Comparison of ENCODE assay signal across 13 mouse cellular contexts in genomic region chr12:48878244-48879031, GRCm38 (mm10).
DNase-seq lines count a peak whose midpoint lies in the region; ATAC-seq and TF ChIP-seq lines count a peak whose summit lies in the region.
"Had no signal": no experiment of that assay in that cellular context is flagged by ENCODE, and none has a peak within 500 bp of the region (broad histone marks: within the 10 kb centered on the region; RNA-seq: fewer than 3 reads in every experiment).

No protein-coding gene starts in this region.

- no peak overlapping the region for H3K4me2 ChIP-seq in midbrain, embryonic 13.5 days (replicated peaks)
- no peak overlapping the region for H3K4me2 ChIP-seq in embryonic facial prominence, embryonic 14.5 days (ENCODE audit: low read depth, low read length)
- H3K4me2 ChIP-seq in hindbrain, postnatal 0 days (ENCODE audit: low read depth, low read length) = no peak overlapping the region
- H3K4me2 ChIP-seq: liver, embryonic 13.5 days had no signal

- WGBS in midbrain, embryonic 13.5 days = 47% methylated on average over 8 of the region's 8 CpGs
- WGBS in midbrain, embryonic 10.5 days = 74% methylated on average over 8 of the region's 8 CpGs
- WGBS in embryonic facial prominence, embryonic 14.5 days = 41% methylated on average over 8 of the region's 8 CpGs
- WGBS in hindbrain, postnatal 0 days = 28% methylated on average over 8 of the region's 8 CpGs

- ATAC-seq in midbrain, embryonic 13.5 days = peak; percentile 58; the same call in 1 of the 2 replicates
- ATAC-seq in embryonic facial prominence, embryonic 14.5 days (ENCODE audit: low read depth) = peak; percentile 41; the same call in 1 of the 2 replicates
- peak; percentile 56 for ATAC-seq in hindbrain, postnatal 0 days
- no peak for ATAC-seq in frontal cortex, adult (ENCODE audit: low TSS enrichment)
- ATAC-seq: inflammation-experienced regulatory T-cells, adult 6 months had no signal

- TF ChIP-seq CTCF in hindbrain, postnatal 0 days (IDR thresholded peaks at IDR 0.05; ENCODE audit: low read depth) = no peak

- peaks cover 7% of the 10 kb centered on the region; the same call in 1 of the 2 replicates for H3K4me1 ChIP-seq in midbrain, embryonic 13.5 days (replicated peaks)
- no peaks in the 10 kb centered on the region for H3K4me1 ChIP-seq in midbrain, embryonic 10.5 days
- no peaks in the 10 kb centered on the region for H3K4me1 ChIP-seq in embryonic facial prominence, embryonic 14.5 days (ENCODE audit: control insufficient read depth, insufficient read depth, low read length)
- H3K4me1 ChIP-seq in hindbrain, postnatal 0 days (ENCODE audit: insufficient read depth, low read length) = no peaks in the 10 kb centered on the region
- H3K4me1 ChIP-seq: liver, embryonic 13.5 days had no signal

- H3K27ac ChIP-seq in midbrain, embryonic 13.5 days = peak overlapping the region; percentile 39; the same call in 1 of the 2 replicates
- H3K27ac ChIP-seq in midbrain, embryonic 10.5 days (replicated peaks) = no peak overlapping the region
- no peak overlapping the region for H3K27ac ChIP-seq in embryonic facial prominence, embryonic 14.5 days (replicated peaks; ENCODE audit: low read depth, low read length)
- H3K27ac ChIP-seq in hindbrain, postnatal 0 days = no peak overlapping the region
- H3K27ac ChIP-seq: layer of hippocampus, adult 2 months; liver, embryonic 13.5 days had no signal

- no peak for DNase-seq in midbrain, embryonic 10.5 days (ENCODE audit: low spot score)
- DNase-seq in embryonic facial prominence, embryonic 14.5 days (ENCODE audit: low spot score) = peak; percentile 20
- DNase-seq in hindbrain, postnatal 0 days (ENCODE audit: low spot score) = peak; percentile 34
- DNase-seq in urinary bladder, postnatal 36 days (ENCODE audit: low spot score in 2 of 2) = no peak
- no peak for DNase-seq in spleen, postnatal 36 days (ENCODE audit: low spot score in 2 of 2)
- DNase-seq: adrenal gland, postnatal 14 days; gastrocnemius, postnatal 36 days; liver, embryonic 13.5 days; lung, postnatal 14 days had no signal

- H3K9me3 ChIP-seq in midbrain, embryonic 13.5 days = no peaks in the 10 kb centered on the region
- H3K9me3 ChIP-seq in midbrain, embryonic 10.5 days (replicated peaks) = no peaks in the 10 kb centered on the region
- H3K9me3 ChIP-seq in embryonic facial prominence, embryonic 14.5 days (ENCODE audit: control insufficient read depth, low read length) = no peaks in the 10 kb centered on the region
- no peaks in the 10 kb centered on the region for H3K9me3 ChIP-seq in hindbrain, postnatal 0 days (ENCODE audit: low read length)
- H3K9me3 ChIP-seq: liver, embryonic 13.5 days had no signal

- H3K36me3 ChIP-seq in midbrain, embryonic 13.5 days = no peaks in the 10 kb centered on the region
- H3K36me3 ChIP-seq in midbrain, embryonic 10.5 days = no peaks in the 10 kb centered on the region
- no peaks in the 10 kb centered on the region for H3K36me3 ChIP-seq in embryonic facial prominence, embryonic 14.5 days (ENCODE audit: control insufficient read depth, insufficient read depth, low read length)
- no peaks in the 10 kb centered on the region for H3K36me3 ChIP-seq in hindbrain, postnatal 0 days (ENCODE audit: insufficient read depth, low read length)
- H3K36me3 ChIP-seq: liver, embryonic 13.5 days had no signal

- no peak overlapping the region for H3K4me3 ChIP-seq in midbrain, embryonic 13.5 days (replicated peaks)
- H3K4me3 ChIP-seq in midbrain, embryonic 10.5 days = no peak overlapping the region
- H3K4me3 ChIP-seq in embryonic facial prominence, embryonic 14.5 days (ENCODE audit: low read depth, low read length) = no peak overlapping the region
- no peak overlapping the region for H3K4me3 ChIP-seq in hindbrain, postnatal 0 days (ENCODE audit: low read length)
- H3K4me3 ChIP-seq: layer of hippocampus, adult 2 months; liver, embryonic 13.5 days had no signal

- no peak overlapping the region for H3K9ac ChIP-seq in midbrain, embryonic 13.5 days (replicated peaks)
- no peak overlapping the region for H3K9ac ChIP-seq in embryonic facial prominence, embryonic 14.5 days (ENCODE audit: low read depth, low read length)
- H3K9ac ChIP-seq in hindbrain, postnatal 0 days (replicated peaks; ENCODE audit: low read length) = no peak overlapping the region
- H3K9ac ChIP-seq: liver, embryonic 13.5 days had no signal

- no peaks in the 10 kb centered on the region for H3K27me3 ChIP-seq in midbrain, embryonic 13.5 days
- H3K27me3 ChIP-seq in midbrain, embryonic 10.5 days (ENCODE audit: low read depth, poor library complexity, severe bottlenecking) = no peaks in the 10 kb centered on the region
- H3K27me3 ChIP-seq in embryonic facial prominence, embryonic 14.5 days (replicated peaks; ENCODE audit: control insufficient read depth, insufficient read depth, low read length) = no peaks in the 10 kb centered on the region
- no peaks in the 10 kb centered on the region for H3K27me3 ChIP-seq in hindbrain, postnatal 0 days (ENCODE audit: insufficient read depth, low read length)
- H3K27me3 ChIP-seq: liver, embryonic 13.5 days had no signal

Comparison
In these comparisons a context has a peak if more than half of its experiments do, and no peak if none do; other contexts are left out.
1. DNase-seq: peak in embryonic facial prominence, embryonic 14.5 days (single experiment) and hindbrain, postnatal 0 days (single experiment); none in midbrain, embryonic 10.5 days (single experiment), urinary bladder, postnatal 36 days (0 of 2) and spleen, postnatal 36 days (0 of 2).